Mouse (Mus musculus): ENCODE results near the gene Eea1. TPM values are rescaled to one million over a fixed set of nuclear protein-coding genes. Genes with fewer than 3 reads are reported as not detected.

Eea1 gene
- 2.9 and 5.6 TPM in 2 replicates for polyA plus RNA-seq (2012; rRNA removed)

DNA sequence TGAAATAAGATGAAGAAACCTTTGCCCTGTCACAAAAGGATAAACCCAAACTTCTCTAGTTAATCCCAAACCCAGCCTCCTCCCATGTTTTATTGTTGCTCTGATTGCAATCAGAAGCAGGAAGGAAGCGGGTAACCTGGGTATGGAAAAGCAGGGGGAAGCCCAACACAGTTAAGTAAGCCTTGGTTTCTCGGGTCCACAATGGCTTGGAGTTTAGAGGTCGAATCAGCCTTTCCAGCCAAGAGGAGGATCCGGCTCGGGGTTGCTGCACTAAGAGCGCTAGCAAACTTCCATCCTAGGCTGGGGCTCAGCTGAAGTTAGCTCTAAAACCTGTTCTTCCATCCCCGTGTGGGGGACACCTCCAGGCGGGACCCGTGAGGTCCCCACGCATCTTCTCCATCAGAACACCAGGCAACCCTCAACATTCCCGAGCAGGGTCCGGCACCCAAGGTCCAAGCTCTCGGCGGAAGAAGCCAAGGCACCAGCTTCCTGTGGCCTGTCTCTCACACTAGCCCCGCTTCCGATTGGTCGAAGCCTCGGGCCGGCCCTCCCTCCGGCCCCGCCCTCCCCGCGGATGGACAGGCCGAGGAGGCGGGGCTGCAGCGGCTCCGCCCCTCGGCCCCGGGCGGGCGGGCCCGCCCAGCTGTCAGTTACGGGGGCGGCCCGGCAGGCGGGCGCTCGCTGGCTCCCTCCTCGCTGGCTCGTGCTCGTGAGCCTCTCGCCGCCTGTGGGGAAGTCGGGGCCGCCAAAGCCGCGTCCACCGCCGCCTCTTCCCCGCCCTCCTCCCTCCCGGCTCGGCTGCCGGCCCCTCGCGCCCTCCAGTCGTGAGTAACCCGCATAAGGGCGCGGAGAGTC is at the start of gene Eea1:
Gene Eea1 (plus strand): TSS at position 605 of the 855 bp plus-strand sequence.

Other genes with a start within 250 kb of the Eea1 start
- gene Gm33543, start 97.7 kb upstream of the Eea1 start, polyA plus RNA-seq (2012; rRNA removed): not detected in 2 replicates
- gene Gm5426, start 196.0 kb downstream of the Eea1 start, polyA plus RNA-seq (2012; rRNA removed): not detected in 2 replicates